Mouse (Mus musculus): ENCODE data around the gene Spg11.

The Spg11 gene

DNA sequence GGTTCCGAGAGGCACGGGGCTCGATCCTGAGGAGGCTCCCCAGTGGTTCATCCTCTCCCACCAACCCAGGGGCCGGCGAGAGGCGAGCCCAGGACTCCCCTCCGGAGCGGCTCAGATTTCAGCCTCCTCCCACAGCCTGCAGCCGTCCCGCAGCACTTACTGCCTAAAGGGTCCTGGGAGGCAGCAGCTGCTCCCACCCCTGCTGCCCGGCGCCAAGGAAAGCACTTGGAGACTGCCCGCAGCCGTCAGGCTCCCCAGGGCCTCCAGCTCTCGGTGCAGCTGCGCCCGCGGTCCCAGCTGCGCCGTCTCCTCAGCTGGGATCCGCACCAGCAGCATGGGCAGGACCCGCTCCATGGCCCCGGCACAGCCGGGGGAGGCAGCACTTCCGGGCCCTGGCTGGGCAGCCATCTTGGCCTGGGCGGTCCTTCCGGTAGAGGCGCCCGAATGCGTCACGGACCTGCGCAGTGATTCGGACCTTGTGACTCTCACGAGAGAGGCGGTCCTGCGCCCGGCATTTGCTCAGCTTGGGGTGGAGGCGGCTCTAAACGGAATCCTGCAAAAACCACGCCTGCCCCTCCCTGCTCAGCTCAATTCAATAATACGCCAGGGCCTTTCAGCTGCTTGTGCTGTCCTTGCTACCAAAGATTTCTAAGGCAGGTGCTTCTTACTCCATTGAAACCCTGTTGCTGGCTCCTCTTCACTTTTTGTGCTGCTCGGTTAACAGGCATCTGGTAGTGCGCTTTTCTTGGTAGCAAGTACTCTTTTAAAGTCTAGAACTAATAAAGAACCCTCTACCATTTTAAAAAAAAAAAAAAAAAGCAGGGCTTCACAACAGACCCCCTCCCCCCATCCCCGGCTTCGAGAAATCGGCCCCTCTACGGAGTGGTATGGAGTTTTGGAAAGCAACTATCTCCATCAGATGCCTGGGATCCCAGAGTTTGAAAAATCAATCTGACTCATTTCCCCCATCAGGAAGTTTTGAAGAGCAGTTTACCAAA lies at the start of gene Spg11:
Gene Spg11, minus strand, starts transcription at position 426 of the 998 bp plus-strand sequence.
- DNase-seq (ENCODE audit: low spot score): peak; percentile 99

DNA sequence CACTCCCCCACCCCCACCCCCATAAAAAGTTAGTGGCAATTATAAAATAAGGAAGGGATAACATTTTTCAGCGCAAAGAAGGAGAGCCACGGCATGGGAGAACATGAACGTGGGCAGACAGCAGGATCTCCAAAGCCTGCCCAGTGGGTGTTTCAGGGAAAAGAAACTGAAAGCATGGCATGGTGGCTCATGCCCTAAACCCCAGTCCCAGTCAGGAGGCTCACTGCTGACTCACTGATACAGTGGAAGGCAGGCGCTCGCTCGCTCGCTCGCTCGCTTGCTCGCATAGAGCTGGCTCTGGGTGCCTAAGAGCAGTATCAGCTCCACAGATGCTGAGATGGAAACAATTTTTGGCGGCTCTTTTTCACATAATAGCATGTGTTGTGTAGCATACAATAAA lies 46.1 kb upstream of the Spg11 start:
- DNase-seq (ENCODE audit: low spot score): no peak

DNA sequence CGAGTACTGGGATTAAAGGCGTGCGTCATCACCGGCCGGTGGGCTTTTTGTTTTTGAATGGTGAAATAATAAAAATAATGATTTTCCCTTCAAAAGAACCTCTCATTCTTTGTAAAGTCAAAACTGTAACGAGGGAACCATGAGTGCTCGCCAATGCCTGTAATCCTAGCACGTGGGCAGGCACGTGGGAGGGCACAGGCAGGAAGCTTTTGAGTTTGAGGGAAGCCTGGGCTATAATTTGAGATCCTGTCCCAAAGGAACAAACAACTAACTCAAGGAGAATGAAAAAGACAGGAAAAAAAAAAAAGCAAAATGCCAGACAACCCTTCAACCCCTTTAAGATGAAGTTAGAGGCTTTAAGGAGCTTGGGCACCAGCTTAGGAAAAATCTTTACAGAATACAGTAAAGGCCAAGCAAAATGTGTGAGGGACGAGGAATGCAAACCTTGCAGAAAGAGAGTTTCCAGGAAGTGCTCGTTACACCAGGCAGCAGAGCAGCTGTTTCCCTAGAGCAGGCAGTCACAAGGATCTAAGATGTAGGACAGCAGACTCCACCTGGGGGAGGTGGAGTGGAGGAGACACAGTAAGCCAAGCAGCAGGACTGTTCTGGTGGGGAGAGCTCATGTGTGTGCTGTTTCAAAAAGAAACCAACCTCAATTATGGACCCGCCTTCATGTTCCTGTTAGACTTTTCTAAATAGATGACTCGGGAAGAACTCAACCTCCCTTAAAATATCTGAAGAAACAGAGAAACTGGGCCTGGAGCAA lies 45.4 kb upstream of the Spg11 start:
- no peak for DNase-seq (ENCODE audit: low spot score)

DNA sequence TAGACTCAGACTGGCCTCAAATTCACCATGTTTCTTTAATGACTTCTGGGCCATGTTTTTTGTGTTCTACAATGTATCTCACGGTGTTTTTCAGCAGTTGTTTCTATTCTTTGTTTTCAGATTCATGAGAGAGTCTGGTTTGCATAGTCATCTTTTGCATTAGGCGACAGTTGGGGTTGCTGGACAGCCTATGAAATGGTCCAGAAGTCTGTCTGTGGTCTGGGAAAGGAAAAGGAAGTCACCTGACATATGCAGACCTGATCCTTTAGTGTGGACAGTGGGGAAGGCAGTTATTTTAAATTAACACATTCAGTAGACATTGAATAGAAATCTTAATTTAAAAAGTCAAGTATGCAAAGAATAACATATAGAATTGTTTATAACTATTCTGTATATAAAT lies 44.3 kb upstream of the Spg11 start:
- DNase-seq (ENCODE audit: low spot score): no peak

DNA sequence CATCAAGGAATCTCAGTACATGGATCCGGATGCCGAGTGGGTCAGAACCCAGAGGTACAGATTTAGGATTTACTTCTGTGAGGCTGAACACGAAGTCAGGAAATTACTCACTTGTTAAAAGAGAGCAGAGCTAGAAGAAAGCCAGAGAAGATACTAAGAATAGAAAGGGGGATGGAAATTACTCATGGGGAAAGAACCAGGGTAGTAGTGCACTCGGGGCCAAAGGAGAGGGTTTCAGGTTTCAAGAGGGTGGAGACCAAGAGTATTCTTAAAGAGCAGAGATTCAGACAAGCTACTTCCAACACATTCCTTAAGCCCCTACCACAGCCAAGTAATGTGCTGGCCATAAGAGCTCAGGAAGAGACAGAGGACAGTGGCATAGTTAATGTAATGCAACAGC lies 43.4 kb upstream of the Spg11 start:
- no peak for DNase-seq (ENCODE audit: low spot score)

DNA sequence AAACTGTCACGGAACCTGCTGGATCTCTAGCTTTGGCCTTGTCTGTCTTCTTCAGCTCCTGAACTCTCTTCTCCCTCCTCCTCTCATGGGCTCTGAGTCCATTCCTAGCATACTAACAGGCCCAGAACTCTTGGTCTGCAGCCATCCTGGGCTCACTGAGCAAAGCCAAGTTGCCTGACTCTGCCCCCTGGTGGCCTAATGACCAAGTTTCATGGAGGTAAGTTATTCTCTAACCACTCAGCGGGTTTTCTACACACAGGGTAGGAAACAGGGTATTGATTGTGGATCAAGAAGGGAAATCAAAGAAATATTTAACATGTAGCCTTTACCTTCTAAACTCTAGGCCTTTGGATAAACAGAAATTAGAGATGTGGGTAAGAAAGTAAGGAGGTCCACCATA lies 42.5 kb upstream of the Spg11 start, which contains the start of gene Trim69:
Gene Trim69, plus strand, starts transcription at position 21 of the 400 bp plus-strand sequence.
- DNase-seq (ENCODE audit: low spot score): peak; percentile 92

DNA sequence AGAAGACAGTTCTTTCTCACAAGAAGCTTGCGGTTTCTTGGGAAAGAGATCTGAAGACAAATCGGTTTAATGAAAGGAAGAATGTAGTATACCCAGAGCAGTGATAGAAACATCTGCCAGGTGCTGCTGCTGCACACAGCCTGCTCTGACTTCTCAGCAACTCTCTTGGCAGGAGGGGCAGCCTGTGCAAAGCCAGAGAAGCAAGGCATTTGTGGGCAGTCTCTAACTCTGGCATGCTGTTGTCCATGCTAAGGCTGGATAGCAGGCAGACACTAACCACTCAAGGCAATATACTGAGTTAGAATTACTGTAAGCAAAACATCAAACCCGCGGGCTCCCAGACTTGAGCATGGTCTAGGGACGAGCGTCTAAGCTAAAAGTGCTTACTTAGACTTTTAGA lies 41.5 kb upstream of the Spg11 start:
- DNase-seq (ENCODE audit: low spot score): no peak

DNA sequence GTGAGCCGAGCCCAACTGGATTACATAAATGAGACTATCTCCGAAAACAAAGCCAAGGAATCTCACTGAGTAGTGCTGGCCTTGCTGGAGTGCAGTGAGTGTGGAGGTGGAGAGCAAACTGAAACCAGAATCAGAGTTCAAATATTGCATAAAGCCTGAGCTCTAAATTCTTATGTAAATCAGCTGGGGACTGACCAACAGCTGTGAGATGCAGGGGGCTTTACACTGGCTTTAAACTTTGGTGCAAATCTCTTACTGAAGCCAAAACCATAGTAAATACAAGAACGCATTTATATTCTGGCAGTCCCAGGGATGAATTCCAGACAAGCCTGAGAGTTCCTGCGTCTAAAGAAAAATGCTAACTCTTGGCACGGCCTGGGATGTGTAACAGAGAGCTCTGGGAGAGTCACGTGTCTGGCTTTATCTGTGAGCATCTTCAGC lies 40.2 kb upstream of the Spg11 start:
- DNase-seq (ENCODE audit: low spot score): no peak

DNA sequence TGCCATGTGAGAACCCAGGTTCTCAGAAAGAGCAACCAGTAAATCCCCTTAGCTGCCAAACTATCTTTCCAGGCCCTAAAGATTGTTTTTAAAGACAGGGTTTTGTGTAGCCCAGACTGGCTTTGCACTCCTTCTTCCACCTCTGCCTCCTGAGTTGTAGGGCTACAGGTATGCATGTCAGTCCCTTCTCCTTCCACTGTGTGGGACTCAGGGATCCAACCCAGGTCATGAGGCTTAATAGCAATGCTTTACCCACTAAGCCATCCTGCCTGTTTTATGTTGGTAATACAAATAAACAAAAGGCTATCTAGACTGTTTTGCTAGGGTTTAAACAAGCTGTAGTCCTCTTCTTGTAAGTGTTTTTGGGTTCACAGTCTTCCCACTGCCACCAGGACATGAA lies 39.4 kb upstream of the Spg11 start:
- DNase-seq (ENCODE audit: low spot score): no peak

DNA sequence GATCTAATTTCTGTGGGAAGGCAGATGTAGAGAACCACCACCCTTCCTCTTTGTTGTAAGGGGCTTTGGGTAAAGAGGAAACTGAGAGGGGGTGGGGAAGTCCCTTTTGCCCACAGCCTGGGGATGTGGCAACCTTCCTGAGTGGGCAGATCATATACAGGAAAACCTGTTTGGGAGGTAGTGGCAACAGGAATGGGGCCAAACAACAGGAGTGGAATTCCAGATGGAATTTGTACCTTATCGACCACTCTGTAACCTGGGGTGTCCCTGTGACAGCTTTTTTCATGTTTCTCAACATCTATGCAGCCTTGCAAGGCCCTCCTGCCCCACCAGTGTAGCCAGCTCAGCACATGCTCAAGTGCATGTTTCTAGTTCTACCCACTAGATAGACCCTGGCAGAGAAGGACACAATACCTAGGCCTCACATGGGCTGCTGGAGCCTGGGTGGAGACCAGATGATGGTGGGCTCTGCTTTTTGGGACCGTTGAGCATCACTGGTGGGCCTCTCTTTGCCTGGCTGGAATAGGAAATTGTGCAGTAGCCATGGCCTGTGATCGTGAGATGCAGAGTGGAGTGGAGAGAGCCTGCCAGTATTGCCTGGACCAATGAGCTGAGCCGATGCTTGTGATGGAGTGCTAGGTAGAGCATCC lies 38.0 kb upstream of the Spg11 start:
- DNase-seq (ENCODE audit: low spot score): no peak

DNA sequence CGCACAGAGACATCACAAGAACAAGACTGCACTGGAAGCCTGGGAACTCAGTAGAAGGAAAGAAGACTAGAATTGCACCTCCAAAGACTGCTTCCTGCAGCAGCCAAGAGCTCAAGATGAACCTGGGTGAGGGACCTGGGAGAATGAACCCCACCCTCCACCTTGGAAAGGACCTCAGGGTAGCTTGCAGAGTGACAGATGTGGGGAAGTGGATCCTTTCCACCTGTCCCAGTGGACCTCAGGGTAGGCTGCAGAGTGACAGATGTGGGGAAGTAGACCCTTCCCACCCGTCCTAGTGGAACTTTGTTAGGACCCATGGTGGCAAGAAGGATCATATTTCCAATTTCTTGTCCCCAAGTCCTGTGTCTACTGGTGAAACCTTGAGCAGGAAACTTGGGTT lies 37.1 kb upstream of the Spg11 start:
- DNase-seq (ENCODE audit: low spot score): no peak

DNA sequence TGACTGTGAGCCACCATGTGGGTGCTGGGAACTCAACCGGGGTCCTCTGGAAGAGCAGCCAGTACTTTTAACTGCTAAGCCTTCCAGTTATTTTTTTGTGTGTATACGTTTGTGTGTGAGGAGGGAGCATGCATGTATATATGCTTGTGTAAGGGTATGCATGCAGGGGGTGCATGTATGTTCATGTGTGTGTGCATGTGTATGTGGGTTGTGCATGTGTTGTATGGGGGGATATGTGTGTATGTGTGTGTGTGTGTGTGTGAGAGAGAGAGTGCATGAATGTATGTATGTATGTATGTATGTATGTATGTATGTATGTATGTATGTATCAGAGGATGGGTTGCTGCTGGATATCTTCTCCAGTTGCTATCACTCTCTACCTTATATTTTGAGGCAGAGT lies 36.3 kb upstream of the Spg11 start:
- DNase-seq (ENCODE audit: low spot score): no peak

DNA sequence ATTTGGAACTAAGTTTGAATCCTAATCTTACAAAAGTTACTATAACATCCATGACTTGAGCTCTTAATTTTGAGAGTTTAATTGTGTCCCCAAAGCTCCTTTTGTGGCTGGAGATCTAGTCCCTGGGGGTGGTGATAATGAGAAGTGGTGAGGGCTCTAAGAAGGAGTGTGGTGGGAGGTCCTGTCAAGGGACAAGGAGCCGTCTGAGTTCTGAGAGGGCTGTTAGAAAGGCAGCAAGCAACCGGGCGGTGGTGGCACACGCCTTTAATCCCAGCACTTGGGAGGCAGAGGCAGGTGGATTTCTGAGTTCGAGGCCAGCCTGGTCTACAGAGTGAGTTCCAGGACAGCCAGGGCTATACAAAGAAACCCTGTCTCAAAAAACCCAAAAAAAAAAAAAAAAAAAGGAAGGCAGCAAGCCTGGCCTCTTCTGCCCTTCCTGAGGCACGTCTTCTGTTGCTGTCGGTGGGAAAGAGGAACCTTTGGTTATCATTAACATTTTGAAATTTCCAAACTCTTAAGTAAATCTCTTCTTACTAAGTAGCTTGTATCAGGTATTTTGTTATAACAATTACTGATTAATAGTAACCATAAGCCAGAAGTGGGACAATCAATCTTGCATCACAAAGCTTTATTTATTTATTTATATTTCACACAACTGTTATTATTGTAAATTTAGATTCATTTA lies 35.6 kb upstream of the Spg11 start:
- no peak for DNase-seq (ENCODE audit: low spot score)

DNA sequence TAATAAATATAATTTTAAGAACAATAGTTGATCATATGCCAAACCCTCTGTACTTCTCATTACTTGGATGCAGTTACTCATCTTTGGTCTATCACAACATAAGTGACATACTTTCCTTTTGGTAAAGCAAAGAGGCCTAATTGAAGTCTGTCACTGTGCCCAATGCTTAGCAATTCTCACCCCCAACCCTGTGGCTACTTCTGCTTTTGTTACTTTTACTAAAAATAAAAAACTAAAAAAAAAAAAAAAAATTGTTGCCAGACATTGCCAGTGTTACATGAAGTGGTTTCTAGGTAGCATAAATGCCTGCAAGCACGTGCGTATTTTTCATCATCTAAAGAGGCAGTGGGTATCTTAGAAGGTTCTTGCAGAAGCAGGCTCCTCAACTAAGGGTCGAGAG lies 34.7 kb upstream of the Spg11 start:
- no peak for DNase-seq (ENCODE audit: low spot score)

DNA sequence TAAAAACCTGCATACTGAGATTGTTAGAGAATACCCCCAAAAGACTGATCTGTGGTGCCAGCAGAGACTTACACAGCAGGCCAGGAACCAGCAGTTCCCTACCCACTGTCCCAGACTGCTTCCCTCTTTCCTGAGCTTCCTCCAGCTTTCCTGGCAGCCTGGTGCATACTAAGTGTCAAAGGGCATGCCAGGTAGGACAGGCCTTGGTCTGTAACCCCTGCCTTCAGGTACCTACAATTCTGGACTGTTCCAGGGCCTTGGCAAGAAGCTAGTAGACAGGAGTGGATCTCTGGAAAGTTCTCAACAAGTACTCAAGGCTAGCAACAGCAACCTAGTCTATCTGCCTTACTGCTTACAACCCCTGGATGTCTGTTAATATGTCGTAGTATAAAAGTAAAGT lies 33.0 kb upstream of the Spg11 start:
- DNase-seq (ENCODE audit: low spot score): no peak

DNA sequence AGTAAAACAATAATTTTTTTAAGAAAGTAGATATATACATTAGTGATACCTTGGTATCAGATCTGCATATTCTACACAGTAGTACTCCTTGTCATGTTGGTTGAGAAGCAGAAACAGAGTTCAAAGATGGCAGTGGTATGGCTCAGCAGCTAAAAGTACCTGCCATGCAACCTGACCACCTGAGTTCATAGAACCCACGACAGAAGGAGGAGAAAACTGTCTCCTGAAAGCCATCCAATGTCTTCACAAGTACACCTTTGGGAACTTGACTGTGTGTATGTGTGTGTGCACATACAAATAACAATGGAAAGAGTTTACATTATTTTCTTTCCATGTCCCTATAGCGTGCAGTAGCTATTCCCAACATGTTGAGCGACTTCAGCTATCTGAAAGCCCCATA lies 31.5 kb upstream of the Spg11 start:
- no peak for DNase-seq (ENCODE audit: low spot score)

DNA sequence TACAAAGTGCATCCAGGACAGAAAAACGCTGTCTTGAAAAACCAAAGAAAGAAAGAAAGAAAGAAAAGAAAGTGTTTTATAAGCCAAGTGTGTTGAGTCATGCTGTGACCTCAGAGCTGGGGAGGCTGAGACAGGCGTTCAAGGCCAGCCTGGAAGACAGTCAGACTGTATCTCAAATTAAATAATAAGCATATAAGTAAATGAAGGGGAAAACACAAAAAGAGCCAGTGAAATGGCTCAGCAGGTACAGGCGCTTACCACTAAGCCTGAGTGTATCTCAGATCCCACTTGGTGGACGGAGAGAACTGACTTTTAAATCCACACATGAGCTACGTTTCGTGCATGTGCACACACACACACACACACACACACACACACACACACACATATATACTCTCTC lies 31.1 kb upstream of the Spg11 start:
- no peak for DNase-seq (ENCODE audit: low spot score)

DNA sequence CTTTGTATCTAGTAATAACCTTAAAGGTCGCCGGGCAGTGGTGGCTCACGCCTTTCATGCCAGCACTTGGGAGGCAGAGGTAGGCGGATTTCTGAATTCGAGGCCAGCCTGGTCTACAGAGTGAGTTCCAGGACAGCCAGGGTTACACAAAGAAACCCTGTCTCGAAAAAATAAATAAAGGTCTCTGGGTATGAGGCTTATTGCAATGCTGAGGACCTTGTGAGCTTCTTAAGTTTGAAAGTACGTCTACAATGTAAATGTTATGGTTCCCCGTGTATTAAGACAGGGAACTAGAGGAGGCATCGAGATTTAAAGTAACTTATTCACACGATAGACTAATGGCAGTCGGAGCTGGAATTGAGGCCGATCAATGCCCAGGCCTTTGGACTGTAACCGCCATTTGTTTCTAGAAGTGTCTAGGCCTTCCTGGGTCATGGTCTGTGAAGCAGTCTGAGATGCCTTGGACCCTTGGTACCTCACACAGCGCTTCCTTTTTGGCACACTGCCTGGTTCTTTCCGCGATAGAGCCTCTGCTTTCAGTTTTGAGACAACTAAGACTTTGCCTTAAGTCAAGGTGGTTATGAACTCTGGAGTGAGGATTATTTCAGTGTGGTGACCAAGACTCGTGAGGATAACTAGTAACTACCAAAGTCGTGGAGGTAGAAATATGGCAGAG lies 30.2 kb upstream of the Spg11 start:
- DNase-seq (ENCODE audit: low spot score): peak; percentile 22

DNA sequence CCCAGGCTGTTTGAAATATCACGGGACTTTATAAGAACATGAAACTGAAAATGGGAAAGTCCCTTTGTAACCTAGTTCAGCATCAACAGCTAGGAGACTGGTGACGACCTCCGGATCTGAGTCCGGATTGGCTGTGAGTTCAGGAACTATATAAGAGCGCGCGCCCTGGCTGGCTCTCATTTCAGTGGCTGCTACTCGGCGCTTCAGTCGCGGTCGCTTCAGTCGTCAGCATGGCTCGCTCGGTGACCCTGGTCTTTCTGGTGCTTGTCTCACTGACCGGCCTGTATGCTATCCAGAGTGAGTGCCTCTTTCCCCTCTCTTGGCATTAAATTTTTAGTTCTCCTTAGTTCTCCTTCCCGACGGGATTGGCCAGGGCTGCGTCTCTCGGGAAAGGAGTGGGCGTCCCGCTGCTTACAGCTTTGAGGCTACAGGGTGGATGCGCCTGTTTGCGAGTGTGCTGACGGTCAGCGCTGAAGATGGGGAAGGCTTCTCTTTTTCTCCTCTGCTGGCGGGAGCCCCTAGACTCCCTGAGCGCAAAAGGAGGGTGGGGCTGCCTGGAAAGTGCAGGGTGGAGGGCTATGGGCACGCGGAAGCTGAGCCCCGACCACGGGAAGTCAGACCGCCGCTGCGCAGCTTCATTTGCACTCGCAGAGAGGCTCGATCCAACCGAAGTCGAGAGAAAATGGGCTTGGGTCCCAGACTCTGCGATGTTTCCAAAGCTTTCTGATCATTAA lies 29.5 kb upstream of the Spg11 start, which contains the start of gene B2m:
Gene B2m, plus strand, starts transcription at position 179 of the 734 bp plus-strand sequence.
- peak; percentile 97 for DNase-seq (ENCODE audit: low spot score)

DNA sequence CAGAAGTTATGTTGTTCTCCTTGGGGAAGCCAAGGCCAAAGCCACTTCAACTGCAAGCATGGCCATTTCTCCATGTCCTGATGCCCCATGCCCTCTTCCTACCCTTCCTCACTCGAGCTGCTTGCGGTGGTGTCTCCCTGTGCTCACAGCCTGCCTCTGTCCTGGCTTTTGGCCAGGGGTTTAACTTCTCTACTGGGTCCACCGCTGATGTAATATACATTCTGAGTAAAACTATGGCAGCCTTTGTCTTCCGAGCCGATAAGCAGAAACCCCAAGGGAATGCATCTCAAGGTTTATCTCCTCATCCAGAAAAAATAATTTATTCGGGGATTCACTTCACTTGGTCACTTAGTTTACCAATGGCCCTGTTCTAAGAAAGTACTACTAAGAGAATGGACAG lies 28.5 kb upstream of the Spg11 start:
- DNase-seq (ENCODE audit: low spot score): no peak

DNA sequence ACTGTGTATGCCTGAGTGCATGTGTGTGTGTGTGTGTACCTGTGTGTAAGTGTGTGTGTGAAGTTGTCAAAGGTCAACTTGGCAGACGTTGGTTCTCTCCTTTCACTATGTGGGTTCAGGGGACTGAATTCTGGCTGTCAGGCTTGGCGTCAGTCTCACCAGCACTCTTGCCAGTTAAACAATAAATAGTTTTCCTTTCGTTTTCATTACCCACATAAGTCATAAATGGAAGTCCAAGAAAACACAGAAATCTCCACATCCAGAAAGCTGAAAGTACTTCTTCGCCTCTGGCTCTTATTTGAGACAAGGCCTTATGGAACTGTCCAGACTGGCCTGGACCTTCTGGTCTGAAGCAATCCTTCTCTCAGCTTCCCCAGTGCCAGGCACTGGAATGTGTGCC lies 27.6 kb upstream of the Spg11 start:
- no peak for DNase-seq (ENCODE audit: low spot score)

All from embryo, embryonic 10 days (tissue).